Mouse (Mus musculus): Measurements from ENCODE around the gene Sun5.

DNA sequence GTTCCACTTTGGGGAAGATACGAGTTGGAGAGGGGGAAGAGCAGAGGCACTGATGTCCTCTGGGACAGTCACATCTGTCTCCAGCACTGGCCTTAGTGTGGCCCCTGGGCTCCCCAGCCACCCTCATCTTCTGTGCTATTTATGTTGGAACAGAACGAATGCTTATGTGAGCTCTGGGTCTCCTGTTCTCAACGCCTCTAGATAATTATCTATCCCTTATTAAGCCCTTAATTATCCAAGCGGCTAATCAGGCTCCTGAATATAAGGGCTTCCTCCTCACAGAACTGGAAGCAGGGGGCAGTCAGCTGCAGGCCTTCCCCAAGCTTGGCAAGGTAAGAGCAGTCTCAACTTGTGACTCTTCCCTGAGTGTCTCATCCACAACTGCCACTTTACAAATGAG is 29.2 kb upstream of the Sun5 start, which contains the start of gene Bpifb6:
- TF ChIP-seq TBP (conservative IDR thresholded peaks at IDR 0.05; ENCODE audit: low read depth, low read length) (no peak), USF1 (IDR thresholded peaks at IDR 0.05; ENCODE audit: low read depth, low read length) (no peak), CTCF (conservative IDR thresholded peaks at IDR 0.05 in 1 of 2, IDR thresholded peaks at IDR 0.05 in 1 of 2; ENCODE audit: low read depth in 2 of 2, low read length in 2 of 2) (no peak), USF2 (conservative IDR thresholded peaks at IDR 0.05; ENCODE audit: low read depth, low read length) (no peak), POLR2A (IDR thresholded peaks at IDR 0.05; ENCODE audit: low read depth, low read length) (no peak), POLR2AphosphoS2 (IDR thresholded peaks at IDR 0.05; ENCODE audit: low read depth, low read length) (no peak), SIN3A (IDR thresholded peaks at IDR 0.05; ENCODE audit: low read length) (no peak), EP300 (IDR thresholded peaks at IDR 0.05; ENCODE audit: low read length) (no peak), BHLHE40 (IDR thresholded peaks at IDR 0.05; ENCODE audit: low read depth, low read length) (no peak), JUND (conservative IDR thresholded peaks at IDR 0.05; ENCODE audit: low read depth, low read length) (no peak), TCF12 (IDR thresholded peaks at IDR 0.05; ENCODE audit: low read depth, low read length) (no peak)
